Mouse (Mus musculus) cerebellum, adult 2 months (tissue): ENCODE results near the gene Hist1h3d.
A peak's percentile ranks its signal among the peaks of the same experiment; 100 is the strongest.
"Not testable (repeated sequence)": the region's sequence is repeated elsewhere in the genome, so short reads cannot be mapped to it uniquely, and the experiment has no call there.

Experiments
- CTCF ChIP-seq: fragments of 200-500 bp; IDR thresholded peaks from 2 replicates; pipeline ENCODE4 v1.5.1; 2011; ENCODE audit warnings: low read depth, mild to moderate bottlenecking, control low read depth, low read length, moderate library complexity, borderline replicate concordance; ENCODE audit not compliant: insufficient read depth
- POLR2A ChIP-seq: fragments of 200-500 bp; IDR thresholded peaks from 2 replicates; pipeline ENCODE4 v1.6.1; 2011; ENCODE audit warnings: low read length, control low read depth, borderline replicate concordance; ENCODE audit not compliant: insufficient read depth

DNA sequence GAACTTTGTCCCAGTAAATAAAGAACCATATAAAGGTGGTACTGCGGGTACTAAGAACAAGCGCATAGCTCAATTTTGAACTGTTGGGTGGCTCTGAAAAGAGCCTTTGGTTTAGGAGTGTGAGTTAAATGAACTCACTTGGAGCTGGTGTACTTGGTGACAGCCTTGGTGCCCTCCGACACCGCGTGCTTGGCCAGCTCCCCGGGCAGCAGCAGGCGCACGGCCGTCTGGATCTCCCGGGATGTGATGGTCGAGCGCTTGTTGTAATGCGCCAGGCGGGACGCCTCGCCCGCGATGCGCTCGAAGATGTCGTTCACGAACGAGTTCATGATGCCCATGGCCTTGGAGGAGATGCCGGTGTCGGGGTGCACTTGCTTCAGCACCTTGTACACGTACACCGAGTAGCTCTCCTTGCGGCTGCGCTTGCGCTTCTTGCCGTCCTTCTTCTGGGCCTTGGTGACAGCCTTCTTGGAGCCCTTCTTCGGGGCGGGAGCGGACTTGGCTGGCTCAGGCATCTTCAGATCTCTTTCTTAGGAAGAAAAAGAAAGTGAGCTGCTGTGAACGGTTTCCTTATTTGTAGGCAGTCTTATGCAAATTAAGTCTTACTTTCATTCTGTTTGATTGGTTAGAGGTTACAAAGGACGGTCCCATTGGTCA is 10.0 kb downstream of the Hist1h3d start:
- TF ChIP-seq CTCF = not testable (repeated sequence)
- TF ChIP-seq POLR2A = peak; percentile 47; the same call in 1 of the 2 replicates
